Mouse (Mus musculus): Measurements from ENCODE around the gene Fras1.
A peak's percentile ranks its signal among the peaks of the same experiment; 100 is the strongest.

Gene Fras1

GRCm38 (mm10) chr5:96405139-96405842, 31.5 kb downstream of the Fras1 start:
- DNase-seq (ENCODE audit: low read depth, low spot score), result no peak

GRCm38 (mm10) chr5:96408291-96408690, 34.5 kb downstream of the Fras1 start:
- no peak for DNase-seq (ENCODE audit: low read depth, low spot score)

GRCm38 (mm10) chr5:96412754-96413394, 39.1 kb downstream of the Fras1 start:
- DNase-seq (ENCODE audit: low read depth, low spot score), result no peak

- no peak for DNase-seq (ENCODE audit: low read depth, low spot score)
Measured at GRCm38 (mm10) chr5:96417121-96417520, 43.4 kb downstream of the Fras1 start.

- no peak for DNase-seq (ENCODE audit: low read depth, low spot score)
Measured at GRCm38 (mm10) chr5:96421550-96421949, 47.8 kb downstream of the Fras1 start.

- no peak for DNase-seq (ENCODE audit: low read depth, low spot score)
Measured at GRCm38 (mm10) chr5:96422716-96423115, 49.0 kb downstream of the Fras1 start.

- no peak for DNase-seq (ENCODE audit: low read depth, low spot score)
Measured at GRCm38 (mm10) chr5:96425391-96425790, 51.6 kb downstream of the Fras1 start.

- no peak for DNase-seq (ENCODE audit: low read depth, low spot score)
Measured at GRCm38 (mm10) chr5:96429532-96430141, 55.9 kb downstream of the Fras1 start.

GRCm38 (mm10) chr5:96437870-96438269, 64.1 kb downstream of the Fras1 start:
- DNase-seq (ENCODE audit: low read depth, low spot score), result no peak

- no peak for DNase-seq (ENCODE audit: low read depth, low spot score)
Measured at GRCm38 (mm10) chr5:96439811-96440210, 66.1 kb downstream of the Fras1 start.

GRCm38 (mm10) chr5:96447460-96447859, 73.7 kb downstream of the Fras1 start:
- no peak for DNase-seq (ENCODE audit: low read depth, low spot score)

GRCm38 (mm10) chr5:96452027-96452426, 78.3 kb downstream of the Fras1 start:
- no peak for DNase-seq (ENCODE audit: low read depth, low spot score)

GRCm38 (mm10) chr5:96453386-96453785, 79.6 kb downstream of the Fras1 start:
- no peak for DNase-seq (ENCODE audit: low read depth, low spot score)

- no peak for DNase-seq (ENCODE audit: low read depth, low spot score)
Measured at GRCm38 (mm10) chr5:96454422-96454821, 80.7 kb downstream of the Fras1 start.

GRCm38 (mm10) chr5:96455241-96455640, 81.5 kb downstream of the Fras1 start:
- no peak for DNase-seq (ENCODE audit: low read depth, low spot score)

- no peak for DNase-seq (ENCODE audit: low read depth, low spot score)
Measured at GRCm38 (mm10) chr5:96457436-96457958, 83.7 kb downstream of the Fras1 start.

- no peak for DNase-seq (ENCODE audit: low read depth, low spot score)
Measured at GRCm38 (mm10) chr5:96459605-96460004, 85.8 kb downstream of the Fras1 start.

GRCm38 (mm10) chr5:96462197-96462596, 88.4 kb downstream of the Fras1 start:
- no peak for DNase-seq (ENCODE audit: low read depth, low spot score)

- DNase-seq (ENCODE audit: low read depth, low spot score), result no peak
Measured at GRCm38 (mm10) chr5:96466461-96466860, 92.7 kb downstream of the Fras1 start.

- DNase-seq (ENCODE audit: low read depth, low spot score), result peak; percentile 4
Measured at GRCm38 (mm10) chr5:96471995-96472394, 98.2 kb downstream of the Fras1 start.

- DNase-seq (ENCODE audit: low read depth, low spot score), result no peak
Measured at GRCm38 (mm10) chr5:96475488-96475887, 101.7 kb downstream of the Fras1 start.

GRCm38 (mm10) chr5:96479003-96479402, 105.2 kb downstream of the Fras1 start:
- no peak for DNase-seq (ENCODE audit: low read depth, low spot score)

GRCm38 (mm10) chr5:96481159-96481558, 107.4 kb downstream of the Fras1 start:
- no peak for DNase-seq (ENCODE audit: low read depth, low spot score)
